Mouse (Mus musculus) megakaryocyte-erythroid progenitor cell, adult 5-6 weeks (primary cell): ENCODE results near the gene Cstl1. TPM values are rescaled to one million over a fixed set of nuclear protein-coding genes. Genes with fewer than 3 reads are reported as not detected.
"Not testable (repeated sequence)": the region's sequence is repeated elsewhere in the genome, so short reads cannot be mapped to it uniquely, and the experiment has no call there.

Experiments
- ATAC-seq: replicated peaks from 2 replicates; pipeline ENCODE4 v1.8.0; 2016; ENCODE audit warnings: mild to moderate bottlenecking, inconsistent platforms; ENCODE audit not compliant: severe bottlenecking, poor library complexity, low FRiP score, low TSS enrichment
- total RNA-seq, 2 experiments: library from RNA; stranded (forward) in 1 of 2; stranded (reverse) in 1 of 2; fragments of 200-1000, 215-1000 nt in 1 of 2; fragments of >200 nt in 1 of 2; fragmentation: Nextera tagmentation in 1 of 2; gene quantifications; 2 replicates each; pipeline ENCODE4 v1.2.3; 2014 to 2017

The Cstl1 gene
- total RNA-seq (2014; fragmentation: Nextera tagmentation) = not detected in 2 replicates
- total RNA-seq (2017) = not detected in 2 replicates

- no peak for ATAC-seq
Observed at GRCm38 (mm10) chr2:148750058-148750457, at the start of gene Cstl1. TSS of gene Cstl1 (plus strand) at chr2:148750358.

GRCm38 (mm10) chr2:148706409-148707201 is 43.6 kb upstream of the Cstl1 start:
- ATAC-seq = peak; percentile 86

GRCm38 (mm10) chr2:148707202-148707530 is 43.0 kb upstream of the Cstl1 start:
- no peak for ATAC-seq

- ATAC-seq = no peak
Observed at GRCm38 (mm10) chr2:148712326-148712725, 37.8 kb upstream of the Cstl1 start.

- no peak for ATAC-seq
Observed at GRCm38 (mm10) chr2:148717072-148717471, 33.1 kb upstream of the Cstl1 start.

- no peak for ATAC-seq
Observed at GRCm38 (mm10) chr2:148719271-148719995, 30.7 kb upstream of the Cstl1 start.

GRCm38 (mm10) chr2:148731614-148732326 is 18.4 kb upstream of the Cstl1 start:
- peak; percentile 51 for ATAC-seq

GRCm38 (mm10) chr2:148732327-148733000 is 17.7 kb upstream of the Cstl1 start, which contains the start of gene Napb:
TSS of gene Napb (minus strand) at chr2:148732467.
- ATAC-seq = peak; percentile 99

GRCm38 (mm10) chr2:148743001-148743400 is 7.2 kb upstream of the Cstl1 start:
- ATAC-seq = no peak

- ATAC-seq = no peak
Observed at GRCm38 (mm10) chr2:148743846-148744407, 6.2 kb upstream of the Cstl1 start.

- peak; percentile 93 for ATAC-seq
Observed at GRCm38 (mm10) chr2:148751893-148752813, 2.0 kb downstream of the Cstl1 start.

GRCm38 (mm10) chr2:148754310-148754846 is 4.2 kb downstream of the Cstl1 start:
- no peak for ATAC-seq

GRCm38 (mm10) chr2:148763648-148764388 is 13.7 kb downstream of the Cstl1 start:
- no peak for ATAC-seq

GRCm38 (mm10) chr2:148771397-148771796 is 21.2 kb downstream of the Cstl1 start, which contains the start of gene Cst11:
TSS of gene Cst11 (minus strand) at chr2:148771497.
- not testable (repeated sequence) for ATAC-seq

- ATAC-seq = no peak
Observed at GRCm38 (mm10) chr2:148781709-148782108, 31.6 kb downstream of the Cstl1 start, which contains the start of gene 8030411F24Rik. TSS of gene 8030411F24Rik (plus strand) at chr2:148782009.

- ATAC-seq = no peak
Observed at GRCm38 (mm10) chr2:148789142-148789541, 39.0 kb downstream of the Cstl1 start, which contains the start of gene Cst12. TSS of gene Cst12 (plus strand) at chr2:148789361.

- no peak for ATAC-seq
Observed at GRCm38 (mm10) chr2:148798485-148798884, 48.3 kb downstream of the Cstl1 start, which contains the start of gene Cst8. TSS of gene Cst8 (plus strand) at chr2:148798785.
